Mouse (Mus musculus) Patski (cell line): ENCODE results near the gene Cacna2d2. TPM values are rescaled to one million over a fixed set of nuclear protein-coding genes. Genes with fewer than 3 reads are reported as not detected.

Source experiments
- ATAC-seq: fragments of 100-300 bp; one replicate; pipeline ENCODE4 v1.8.0; 2021
- CTCF ChIA-PET: fragments of 350-600 bp; sonication (Branson Sonifier 250); formaldehyde crosslinking; loops from one replicate; lab custom pipeline; 2022; ENCODE audit warnings: inconsistent platforms; lab: Charles Lee
- POLR2A ChIA-PET: fragments of 350-600 bp; sonication (Branson Sonifier 250); formaldehyde crosslinking; loops from one replicate; lab custom pipeline; 2022; ENCODE audit warnings: antibody characterized with exemption, inconsistent platforms; lab: Charles Lee
- DNase-seq: peaks from one replicate; pipeline ENCODE4 v3.0.0-alpha.2; 2011; ENCODE audit warnings: low read depth, low spot score
- H3K27me3 ChIP-seq: fragments of 371-371 bp; one replicate; pipeline ENCODE4 v1.5.1; 2021
- CTCF ChIP-seq: fragments of 100-300 bp; IDR thresholded peaks from one replicate; pipeline ENCODE4 v1.5.1; 2021
- in situ Hi-C: fragments of 300-500 bp; cut with MboI; formaldehyde crosslinking; loops from 3 replicates; pipeline ENCODE4 v1.11.1; 2018; ENCODE audit warnings: low pct_unique_long_range_greater_than_20kb, mixed read lengths
- polyA plus RNA-seq: library from polyadenylated mRNA; unstranded; gene quantifications from one replicate; pipeline ENCODE4 v1.2.3, GENCODE M21; 2021

The Cacna2d2 gene
- polyA plus RNA-seq, 1 experiment from 2014 or later: 0.01 TPM

GRCm38 (mm10) chr9:107456667-107457066, 57.3 kb downstream of the Cacna2d2 start:
- in situ Hi-C loops: loop anchor here (10.0 kb wide), 1 partner anchor 92 kb away; no protein-coding TSS in a partner anchor
- H3K27me3 ChIP-seq: peaks cover 46% of the 10 kb centered on the region
- no peak for ATAC-seq
- no peak for TF ChIP-seq CTCF
- no peak for DNase-seq
- POLR2A ChIA-PET: no interaction called here
- CTCF ChIA-PET: no interaction called here

GRCm38 (mm10) chr9:107462907-107463306, 63.5 kb downstream of the Cacna2d2 start:
- ChIA-PET CTCF (no interaction called here), POLR2A (no interaction called here)
- peaks cover 28% of the 10 kb centered on the region for H3K27me3 ChIP-seq
- no peak for TF ChIP-seq CTCF
- in situ Hi-C loops: no loop called here
- ATAC-seq: no peak
- DNase-seq: no peak

- no peak for ATAC-seq
- in situ Hi-C loops: no loop called here
- peak; percentile 86 for TF ChIP-seq CTCF
- CTCF ChIA-PET: no interaction called here
- POLR2A ChIA-PET: no interaction called here
- peaks cover 28% of the 10 kb centered on the region for H3K27me3 ChIP-seq
- DNase-seq: no peak
These were observed 64.1 kb downstream of the Cacna2d2 start for GRCm38 (mm10) chr9:107463509-107463908.

- ChIA-PET POLR2A (no interaction called here), CTCF (interaction anchor here (0.7 kb wide), 1 partner anchor 15 kb away, joined by 3 read pairs; no protein-coding TSS in a partner anchor)
- TF ChIP-seq CTCF: no peak
- ATAC-seq (no peak), DNase-seq (no peak)
- in situ Hi-C loops: no loop called here
- H3K27me3 ChIP-seq: peaks cover 32% of the 10 kb centered on the region
These were observed 64.7 kb downstream of the Cacna2d2 start for GRCm38 (mm10) chr9:107464130-107464529.

GRCm38 (mm10) chr9:107465657-107466056, 66.2 kb downstream of the Cacna2d2 start:
- in situ Hi-C loops: no loop called here
- ATAC-seq (no peak), DNase-seq (no peak)
- ChIA-PET POLR2A (no interaction called here), CTCF (no interaction called here)
- peaks cover 37% of the 10 kb centered on the region for H3K27me3 ChIP-seq
- no peak for TF ChIP-seq CTCF

- DNase-seq (no peak), ATAC-seq (no peak)
- POLR2A ChIA-PET: no interaction called here
- TF ChIP-seq CTCF: no peak
- in situ Hi-C loops: no loop called here
- CTCF ChIA-PET: no interaction called here
- H3K27me3 ChIP-seq: peaks cover 40% of the 10 kb centered on the region
These were observed 69.9 kb downstream of the Cacna2d2 start for GRCm38 (mm10) chr9:107469213-107469795.

GRCm38 (mm10) chr9:107470427-107470826, 71.0 kb downstream of the Cacna2d2 start:
- no peak for ATAC-seq
- in situ Hi-C loops: no loop called here
- ChIA-PET POLR2A (no interaction called here), CTCF (no interaction called here)
- H3K27me3 ChIP-seq: peaks cover 40% of the 10 kb centered on the region
- no peak for TF ChIP-seq CTCF
- no peak for DNase-seq

- TF ChIP-seq CTCF: no peak
- POLR2A ChIA-PET: no interaction called here
- in situ Hi-C loops: no loop called here
- DNase-seq (no peak), ATAC-seq (no peak)
- H3K27me3 ChIP-seq: peaks cover 31% of the 10 kb centered on the region
- CTCF ChIA-PET: no interaction called here
These were observed 74.6 kb downstream of the Cacna2d2 start for GRCm38 (mm10) chr9:107474016-107474415.

- ChIA-PET CTCF (interaction anchor here (0.9 kb wide), 1 partner anchor 15 kb away, joined by 3 read pairs; no protein-coding TSS in a partner anchor), POLR2A (no interaction called here)
- ATAC-seq: no peak
- peaks cover 22% of the 10 kb centered on the region for H3K27me3 ChIP-seq
- TF ChIP-seq CTCF: no peak
- no peak for DNase-seq
- in situ Hi-C loops: no loop called here
These were observed 79.6 kb downstream of the Cacna2d2 start for GRCm38 (mm10) chr9:107478979-107479378.

- DNase-seq (no peak), ATAC-seq (no peak)
- ChIA-PET POLR2A (no interaction called here), CTCF (no interaction called here)
- in situ Hi-C loops: no loop called here
- H3K27me3 ChIP-seq: peaks cover 27% of the 10 kb centered on the region
- TF ChIP-seq CTCF: no peak
These were observed 80.2 kb downstream of the Cacna2d2 start for GRCm38 (mm10) chr9:107479593-107479992.

GRCm38 (mm10) chr9:107480477-107481069, 81.2 kb downstream of the Cacna2d2 start:
- ATAC-seq (no peak), DNase-seq (no peak)
- ChIA-PET POLR2A (no interaction called here), CTCF (no interaction called here)
- TF ChIP-seq CTCF: no peak
- H3K27me3 ChIP-seq: peaks cover 29% of the 10 kb centered on the region
- in situ Hi-C loops: no loop called here
